Mouse (Mus musculus): Measurements from ENCODE around the gene Slc25a31.

GRCm38 (mm10) chr3:40694438-40694837 is 14.2 kb upstream of the Slc25a31 start:
- TF ChIP-seq CTCF (IDR thresholded peaks at IDR 0.05; ENCODE audit: control insufficient read depth, insufficient read depth, low read length) (no peak), POLR2A (IDR thresholded peaks at IDR 0.05; ENCODE audit: borderline replicate concordance, control insufficient read depth, low read depth, low read length) (no peak)
